In genomic region chr15:63687852-63688251, GRCm38 (mm10) we compare ENCODE assay signal across 22 mouse cellular contexts.
A peak's percentile ranks its signal among the peaks of the same experiment; 100 is the strongest.
DNase-seq lines count a peak whose midpoint lies in the region; ATAC-seq and TF ChIP-seq lines count a peak whose summit lies in the region.
"Had no signal": no experiment of that assay in that cellular context is flagged by ENCODE, and none has a peak within 500 bp of the region (broad histone marks: within the 10 kb centered on the region; RNA-seq: fewer than 3 reads in every experiment).

No protein-coding gene starts in this region.

- no peak overlapping the region for H3K4me2 ChIP-seq in liver, embryonic 11.5 days
- no peak overlapping the region for H3K4me2 ChIP-seq in liver, postnatal 0 days (ENCODE audit: low read depth, low read length)
- no peak overlapping the region for H3K4me2 ChIP-seq in liver, embryonic 13.5 days
- H3K4me2 ChIP-seq: embryonic facial prominence, embryonic 13.5 days; embryonic facial prominence, embryonic 15.5 days; forebrain, embryonic 12.5 days had no signal

- no peak overlapping the region for H3K27ac ChIP-seq in liver, embryonic 11.5 days (ENCODE audit: low read depth, low read length)
- H3K27ac ChIP-seq in liver, postnatal 0 days (ENCODE audit: low read depth): no peak overlapping the region
- H3K27ac ChIP-seq in liver, embryonic 13.5 days: no peak overlapping the region
- H3K27ac ChIP-seq: embryonic facial prominence, embryonic 13.5 days; embryonic facial prominence, embryonic 15.5 days; forebrain, embryonic 10.5 days; forebrain, embryonic 12.5 days had no signal

- 88% methylated on average over 1 of the region's 1 CpGs for WGBS in liver, embryonic 11.5 days
- WGBS in liver, postnatal 0 days (ENCODE audit: insufficient replicate concordance): 79% methylated on average over 1 of the region's 1 CpGs
- 75% methylated on average over 1 of the region's 1 CpGs for WGBS in liver, embryonic 13.5 days (ENCODE audit: insufficient replicate concordance)

- H3K9ac ChIP-seq in liver, embryonic 11.5 days (ENCODE audit: low read depth, low read length): no peak overlapping the region
- no peak overlapping the region for H3K9ac ChIP-seq in liver, postnatal 0 days (replicated peaks)
- H3K9ac ChIP-seq in liver, embryonic 13.5 days: no peak overlapping the region
- H3K9ac ChIP-seq: embryonic facial prominence, embryonic 13.5 days; embryonic facial prominence, embryonic 15.5 days; forebrain, embryonic 12.5 days had no signal

- TF ChIP-seq EP300 in liver, postnatal 0 days (IDR thresholded peaks at IDR 0.05; ENCODE audit: low read depth): no peak

- H3K27me3 ChIP-seq in liver, embryonic 11.5 days (replicated peaks; ENCODE audit: control insufficient read depth, insufficient read depth, low read length): no peaks in the 10 kb centered on the region
- H3K27me3 ChIP-seq in liver, postnatal 0 days (ENCODE audit: insufficient read depth, low read length): no peaks in the 10 kb centered on the region
- H3K27me3 ChIP-seq in liver, embryonic 13.5 days: no peaks in the 10 kb centered on the region
- H3K27me3 ChIP-seq: embryonic facial prominence, embryonic 13.5 days; embryonic facial prominence, embryonic 15.5 days; forebrain, embryonic 12.5 days had no signal

- 0 out of 2 replicates have a peak, but pooled peaks have one; percentile 51 for ATAC-seq in liver, embryonic 11.5 days (replicated peaks; ENCODE audit: low FRiP score)
- no peak for ATAC-seq in liver, postnatal 0 days
- peak; percentile 69 for ATAC-seq in liver, embryonic 13.5 days (ENCODE audit: low read depth)
- ATAC-seq in megakaryocyte-erythroid progenitor cell, adult 5-6 weeks (replicated peaks; ENCODE audit: low FRiP score, low TSS enrichment, poor library complexity, severe bottlenecking): peak; percentile 55
- ATAC-seq: forebrain, embryonic 14.5 days; forebrain, embryonic 16.5 days had no signal

- H3K9me3 ChIP-seq in liver, embryonic 11.5 days (ENCODE audit: control insufficient read depth, low read length): no peaks in the 10 kb centered on the region
- H3K9me3 ChIP-seq in liver, postnatal 0 days (ENCODE audit: low read length): no peaks in the 10 kb centered on the region
- H3K9me3 ChIP-seq in liver, embryonic 13.5 days (replicated peaks): no peaks in the 10 kb centered on the region
- H3K9me3 ChIP-seq: embryonic facial prominence, embryonic 13.5 days; embryonic facial prominence, embryonic 15.5 days; forebrain, embryonic 10.5 days; forebrain, embryonic 12.5 days had no signal

- no peaks in the 10 kb centered on the region for H3K36me3 ChIP-seq in liver, embryonic 11.5 days (ENCODE audit: control insufficient read depth, insufficient read depth, low read length)
- no peaks in the 10 kb centered on the region for H3K36me3 ChIP-seq in liver, postnatal 0 days (replicated peaks; ENCODE audit: insufficient read depth, low read length)
- H3K36me3 ChIP-seq in liver, embryonic 13.5 days: no peaks in the 10 kb centered on the region
- H3K36me3 ChIP-seq: embryonic facial prominence, embryonic 13.5 days; embryonic facial prominence, embryonic 15.5 days; forebrain, embryonic 10.5 days; forebrain, embryonic 12.5 days had no signal

- DNase-seq in liver, embryonic 11.5 days (ENCODE audit: low spot score): no peak
- no peak for DNase-seq in liver, postnatal 0 days
- DNase-seq in liver, embryonic 13.5 days: no peak
- no peak for DNase-seq in layer of hippocampus, postnatal 25 days (ENCODE audit: extremely low spot score in 1 of 2, low spot score in 1 of 2)
- DNase-seq: adrenal gland, adult 2 months; adrenal gland, postnatal 10 days; adrenal gland, postnatal 25 days; cerebellum, adult 11 months; cerebellum, adult 18-20 months; cerebellum, adult 8-10 months; cerebellum, adult 9-11 months; cerebellum, postnatal 14 days; cerebellum, postnatal 36 days; embryo, embryonic 11 days had no signal

- TF ChIP-seq CTCF in liver, postnatal 0 days (IDR thresholded peaks at IDR 0.05; ENCODE audit: low read depth): no peak

- no peak overlapping the region for H3K4me3 ChIP-seq in liver, embryonic 11.5 days (ENCODE audit: low read depth, low read length)
- H3K4me3 ChIP-seq in liver, postnatal 0 days (ENCODE audit: low read depth, low read length): no peak overlapping the region
- H3K4me3 ChIP-seq in liver, embryonic 13.5 days (replicated peaks): no peak overlapping the region
- H3K4me3 ChIP-seq: embryonic facial prominence, embryonic 13.5 days; embryonic facial prominence, embryonic 15.5 days; erythroblast, embryonic 14.5 days; forebrain, embryonic 10.5 days; forebrain, embryonic 12.5 days had no signal

- peaks cover 5% of the 10 kb centered on the region; the same call in 1 of the 2 replicates for H3K4me1 ChIP-seq in liver, embryonic 11.5 days (replicated peaks; ENCODE audit: control insufficient read depth, insufficient read depth, low read length)
- H3K4me1 ChIP-seq in liver, postnatal 0 days (ENCODE audit: insufficient read depth): no peaks in the 10 kb centered on the region
- H3K4me1 ChIP-seq in liver, embryonic 13.5 days (replicated peaks): peaks cover 14% of the 10 kb centered on the region
- H3K4me1 ChIP-seq: embryonic facial prominence, embryonic 13.5 days; embryonic facial prominence, embryonic 15.5 days had no signal
